Mouse (Mus musculus) stomach, postnatal 0 days (tissue): ENCODE results near the gene Rassf6.

Experiments used
- CTCF ChIP-seq: IDR thresholded peaks from 2 replicates; pipeline ENCODE4 v1.5.1; 2016; ENCODE audit warnings: antibody characterized with exemption, low read depth, mild to moderate bottlenecking, moderate library complexity
- EP300 ChIP-seq: optimal IDR thresholded peaks from 2 replicates; pipeline ENCODE3; 2016; ENCODE audit warnings: antibody characterized with exemption

DNA sequence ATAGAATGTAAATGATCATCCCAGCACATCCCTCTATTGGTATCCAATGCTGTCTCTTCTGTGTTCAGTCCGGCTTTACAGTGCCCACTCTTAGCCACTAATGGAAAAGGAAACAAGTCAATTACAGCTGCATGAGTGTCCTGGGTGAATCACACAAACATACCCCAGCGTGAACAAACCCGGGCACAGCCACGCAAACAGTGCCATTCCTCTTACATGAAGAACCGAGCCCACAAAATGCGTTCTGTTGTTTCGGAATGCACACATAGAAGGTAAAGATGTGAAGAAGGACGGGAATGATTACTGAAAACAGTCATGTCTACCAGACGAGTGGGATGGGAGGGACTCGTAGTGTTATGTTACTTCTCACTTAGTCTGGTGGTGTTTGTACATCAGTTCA lies 47.5 kb upstream of the Rassf6 start:
- TF ChIP-seq EP300, result no peak
- no peak for TF ChIP-seq CTCF
